In genomic region chr6:42257303-42257863, GRCm38 (mm10) we compare ENCODE assay signal across 9 mouse cellular contexts. TPM values are rescaled to one million over a fixed set of nuclear protein-coding genes. Genes with fewer than 3 reads are reported as not detected.
A peak's percentile ranks its signal among the peaks of the same experiment; 100 is the strongest.
DNase-seq lines count a peak whose midpoint lies in the region; ATAC-seq lines count a peak whose summit lies in the region.
"Had no signal": no experiment of that assay in that cellular context is flagged by ENCODE, and none has a peak within 500 bp of the region (broad histone marks: within the 10 kb centered on the region; RNA-seq: fewer than 3 reads in every experiment).

No protein-coding gene starts in this region.

- no peak overlapping the region for H3K4me3 ChIP-seq in forebrain, embryonic 14.5 days (ENCODE audit: low read depth, low read length)
- H3K4me3 ChIP-seq in hindbrain, embryonic 12.5 days: no peak overlapping the region
- H3K4me3 ChIP-seq: limb, embryonic 12.5 days had no signal

- no peaks in the 10 kb centered on the region for H3K4me1 ChIP-seq in forebrain, embryonic 14.5 days (ENCODE audit: control insufficient read depth, insufficient read depth, low read length)
- no peaks in the 10 kb centered on the region for H3K4me1 ChIP-seq in hindbrain, embryonic 12.5 days
- H3K4me1 ChIP-seq: limb, embryonic 12.5 days had no signal

- no peaks in the 10 kb centered on the region for H3K36me3 ChIP-seq in forebrain, embryonic 14.5 days (ENCODE audit: control insufficient read depth, insufficient read depth, low read length)
- no peaks in the 10 kb centered on the region for H3K36me3 ChIP-seq in hindbrain, embryonic 12.5 days
- H3K36me3 ChIP-seq: limb, embryonic 12.5 days had no signal

- intact Hi-C loops in heart, postnatal 25 days (cut with DNase I): no loop called here

- DNase-seq in heart, adult 11 months: peak; percentile 93
- no peak for DNase-seq in heart, postnatal 25 days (ENCODE audit: low spot score)
- peak; percentile 50 for DNase-seq in c-Kit-positive CD71-negative TER-119-negative erythroid progenitor cells, embryonic 14.5 days (ENCODE audit: low read depth)
- DNase-seq in forebrain, embryonic 14.5 days (ENCODE audit: low spot score): peak; percentile 68
- peak; percentile 36 to 41 for DNase-seq in layer of hippocampus, postnatal 36 days
- peak; percentile 48 to 65 for DNase-seq in spleen, adult 18-20 months

- no peak overlapping the region for H3K9ac ChIP-seq in forebrain, embryonic 14.5 days (ENCODE audit: low read length)
- no peak overlapping the region for H3K9ac ChIP-seq in hindbrain, embryonic 12.5 days
- H3K9ac ChIP-seq: limb, embryonic 12.5 days had no signal

- no peaks in the 10 kb centered on the region for H3K27me3 ChIP-seq in forebrain, embryonic 14.5 days (replicated peaks; ENCODE audit: control insufficient read depth, insufficient read depth, low read length)
- no peaks in the 10 kb centered on the region; the same call in 1 of the 2 replicates for H3K27me3 ChIP-seq in hindbrain, embryonic 12.5 days
- H3K27me3 ChIP-seq: limb, embryonic 12.5 days had no signal

- peak; percentile 74 for ATAC-seq in forebrain, embryonic 14.5 days
- peak; percentile 63 for ATAC-seq in hindbrain, embryonic 12.5 days (ENCODE audit: low FRiP score)
- peak; percentile 97 for ATAC-seq in megakaryocyte-erythroid progenitor cell, adult 5-6 weeks (replicated peaks; ENCODE audit: low FRiP score, low TSS enrichment, poor library complexity, severe bottlenecking)

- 17% methylated on average over 11 of the region's 11 CpGs for WGBS in forebrain, embryonic 14.5 days
- WGBS in hindbrain, embryonic 12.5 days: 20% methylated on average over 11 of the region's 11 CpGs

- H3K27ac ChIP-seq in forebrain, embryonic 14.5 days (ENCODE audit: low read depth, low read length): no peak overlapping the region
- no peak overlapping the region for H3K27ac ChIP-seq in hindbrain, embryonic 12.5 days
- H3K27ac ChIP-seq: limb, embryonic 12.5 days had no signal

- H3K9me3 ChIP-seq in forebrain, embryonic 14.5 days (replicated peaks; ENCODE audit: control insufficient read depth, low read length): no peaks in the 10 kb centered on the region
- no peaks in the 10 kb centered on the region for H3K9me3 ChIP-seq in hindbrain, embryonic 12.5 days (replicated peaks)
- H3K9me3 ChIP-seq: limb, embryonic 12.5 days had no signal

- no peak overlapping the region for H3K4me2 ChIP-seq in forebrain, embryonic 14.5 days (ENCODE audit: low read length)
- H3K4me2 ChIP-seq in hindbrain, embryonic 12.5 days (replicated peaks): no peak overlapping the region
- H3K4me2 ChIP-seq: limb, embryonic 12.5 days had no signal

RNA-seq across cellular contexts. Expression of gene Tmem139, which starts 4.4 kb away (rescaled TPM):
- under 1 TPM in 1 of 2 experiments, not detected in 1; 0.29 TPM for total RNA-seq in heart, postnatal 25 days (2021)
- not detected in 2 replicates for polyA plus RNA-seq in forebrain, embryonic 14.5 days (2014; fragmentation: Nextera tagmentation; extraction: Ambion mirVana)
- 0.81 and 1.4 TPM in 2 replicates for polyA plus RNA-seq in hindbrain, embryonic 12.5 days (2016; fragmentation: Nextera tagmentation; extraction: Ambion mirVana)
- not detected for total RNA-seq in layer of hippocampus, postnatal 36 days (2021)
- not detected in 2 replicates for total RNA-seq in megakaryocyte-erythroid progenitor cell, adult 5-6 weeks (2014; fragmentation: Nextera tagmentation)
- not detected in 2 replicates for total RNA-seq in megakaryocyte-erythroid progenitor cell, adult 5-6 weeks (2017)

RNA-seq across cellular contexts. Expression of gene Casp2, which starts 7.4 kb away (rescaled TPM):
- 10 to 100 TPM; 10.5 to 11.7 TPM for total RNA-seq in heart, postnatal 25 days (2021)
- polyA plus RNA-seq in forebrain, embryonic 14.5 days (2014; fragmentation: Nextera tagmentation; extraction: Ambion mirVana): 61.3 and 65.4 TPM in 2 replicates
- polyA plus RNA-seq in hindbrain, embryonic 12.5 days (2016; fragmentation: Nextera tagmentation; extraction: Ambion mirVana): 61.4 and 63.5 TPM in 2 replicates
- total RNA-seq in layer of hippocampus, postnatal 36 days (2021): 10 to 100 TPM; 20.6 to 23.7 TPM
- total RNA-seq in megakaryocyte-erythroid progenitor cell, adult 5-6 weeks (2014; fragmentation: Nextera tagmentation): 68.3 and 86.6 TPM in 2 replicates
- 51.2 and 76.1 TPM in 2 replicates for total RNA-seq in megakaryocyte-erythroid progenitor cell, adult 5-6 weeks (2017)

RNA-seq across cellular contexts. Expression of gene Gstk1, which starts 11.6 kb away (rescaled TPM):
- 100 to 1,000 TPM; 119 to 129 TPM for total RNA-seq in heart, postnatal 25 days (2021)
- 9.9 and 13.1 TPM in 2 replicates for polyA plus RNA-seq in forebrain, embryonic 14.5 days (2014; fragmentation: Nextera tagmentation; extraction: Ambion mirVana)
- polyA plus RNA-seq in hindbrain, embryonic 12.5 days (2016; fragmentation: Nextera tagmentation; extraction: Ambion mirVana): 16.2 and 18.8 TPM in 2 replicates
- 1 to 10 TPM; 9.5 to 9.6 TPM for total RNA-seq in layer of hippocampus, postnatal 36 days (2021)
- 6.0 and 7.8 TPM in 2 replicates for total RNA-seq in megakaryocyte-erythroid progenitor cell, adult 5-6 weeks (2014; fragmentation: Nextera tagmentation)
- total RNA-seq in megakaryocyte-erythroid progenitor cell, adult 5-6 weeks (2017): 1.6 and 5.3 TPM in 2 replicates

RNA-seq across cellular contexts. Expression of gene Clcn1, which starts 29.1 kb away (rescaled TPM):
- 1 to 10 TPM; 4.3 to 4.9 TPM for total RNA-seq in heart, postnatal 25 days (2021)
- 1.3 and 1.6 TPM in 2 replicates for polyA plus RNA-seq in forebrain, embryonic 14.5 days (2014; fragmentation: Nextera tagmentation; extraction: Ambion mirVana)
- polyA plus RNA-seq in hindbrain, embryonic 12.5 days (2016; fragmentation: Nextera tagmentation; extraction: Ambion mirVana): 1.4 and 1.7 TPM in 2 replicates
- total RNA-seq in layer of hippocampus, postnatal 36 days (2021): 1 to 10 TPM; 2.7 to 3.6 TPM
- total RNA-seq in megakaryocyte-erythroid progenitor cell, adult 5-6 weeks (2014; fragmentation: Nextera tagmentation): not detected in 2 replicates
- not detected in 2 replicates for total RNA-seq in megakaryocyte-erythroid progenitor cell, adult 5-6 weeks (2017)

RNA-seq across cellular contexts. Expression of gene Tas2r144, which starts 42.3 kb away (rescaled TPM):
- not detected for total RNA-seq in heart, postnatal 25 days (2021)
- not detected in 2 replicates for polyA plus RNA-seq in forebrain, embryonic 14.5 days (2014; fragmentation: Nextera tagmentation; extraction: Ambion mirVana)
- not detected in 2 replicates for polyA plus RNA-seq in hindbrain, embryonic 12.5 days (2016; fragmentation: Nextera tagmentation; extraction: Ambion mirVana)
- not detected for total RNA-seq in layer of hippocampus, postnatal 36 days (2021)
- total RNA-seq in megakaryocyte-erythroid progenitor cell, adult 5-6 weeks (2014; fragmentation: Nextera tagmentation): not detected in 2 replicates
- not detected in 2 replicates for total RNA-seq in megakaryocyte-erythroid progenitor cell, adult 5-6 weeks (2017)
- polyA plus RNA-seq: limb, embryonic 12.5 days had no signal

Comparison
In these comparisons a context has a peak if more than half of its experiments do, and no peak if none do; other contexts are left out.
1. RNA of gene Gstk1, which starts 11.6 kb away (total RNA-seq): 119 to 129 TPM in heart, postnatal 25 days; 9.5 to 9.6 TPM in layer of hippocampus, postnatal 36 days and 1.6 to 7.8 TPM in megakaryocyte-erythroid progenitor cell, adult 5-6 weeks; every median in the first group is over 10 times any median in the second.
2. Peak in every context shown above with its lines, with median percentiles within 50 percentile points of each other: ATAC-seq.